Mouse (Mus musculus) C2C12 (cell line): ENCODE data around the gene Snx25. TPM values are rescaled to one million over a fixed set of nuclear protein-coding genes. Genes with fewer than 3 reads are reported as not detected.

Source experiments
- H3K27me3 ChIP-seq: one replicate; pipeline ENCODE4 v1.6.1; 2011; ENCODE audit not compliant: control insufficient read depth, insufficient read depth, insufficient read length
- H3K36me3 ChIP-seq: one replicate; pipeline ENCODE4 v1.6.1; 2011; ENCODE audit not compliant: control insufficient read depth, insufficient read depth
- H3K4me3 ChIP-seq: one replicate; pipeline ENCODE4 v1.5.1; 2011; ENCODE audit warnings: mild to moderate bottlenecking, control low read depth; ENCODE audit not compliant: poor library complexity, insufficient read depth, severe bottlenecking
- H3K79me2 ChIP-seq: one replicate; pipeline ENCODE4 v1.6.1; 2011; ENCODE audit not compliant: control insufficient read depth, insufficient read depth
- H3K79me3 ChIP-seq: one replicate; pipeline ENCODE4 v1.6.1; 2011; ENCODE audit warnings: low read depth, control low read depth
- H3ac ChIP-seq: one replicate; pipeline ENCODE3; 2011; ENCODE audit warnings: low read depth; ENCODE audit not compliant: control insufficient read depth, insufficient read length
- CEBPB ChIP-seq: IDR thresholded peaks from one replicate; pipeline ENCODE4 v1.6.1; 2011; ENCODE audit warnings: low read depth, mild to moderate bottlenecking, control low read depth, moderate library complexity
- CTCF ChIP-seq: IDR thresholded peaks from one replicate; pipeline ENCODE4 v1.5.1; 2011; ENCODE audit not compliant: control insufficient read depth, insufficient read depth, insufficient read length
- FOSL1 ChIP-seq: IDR thresholded peaks from one replicate; pipeline ENCODE4 v1.8.0; 2011; ENCODE audit warnings: mild to moderate bottlenecking, low read length; ENCODE audit not compliant: poor library complexity, insufficient read depth, severe bottlenecking
- MAX ChIP-seq: IDR thresholded peaks from one replicate; pipeline ENCODE4 v1.6.1; 2011; ENCODE audit warnings: mild to moderate bottlenecking, control low read depth
- MYOD1 ChIP-seq: IDR thresholded peaks from one replicate; pipeline ENCODE4 v1.6.1; 2011; ENCODE audit warnings: low read depth; ENCODE audit not compliant: control insufficient read depth, insufficient read length
- MYOG ChIP-seq: IDR thresholded peaks from one replicate; pipeline ENCODE4 v1.6.1; 2011; ENCODE audit not compliant: control insufficient read depth, insufficient read length; ENCODE audit errors: extremely low read depth
- USF1 ChIP-seq: IDR thresholded peaks from one replicate; pipeline ENCODE4 v1.6.1; 2011; ENCODE audit warnings: low read depth, mild to moderate bottlenecking, control low read depth, moderate library complexity
- polyA plus RNA-seq: library from polyadenylated mRNA; unstranded; fragments of >200 nt; fragmentation: generic; extraction: Trizol; gene quantifications from one replicate; pipeline ENCODE4 v1.2.1, GENCODE M21; 2012; ENCODE audit warnings: missing spikeins

Snx25 gene
- polyA plus RNA-seq, 1 experiment: 11.3 TPM

GRCm38 (mm10) chr8:46010746-46011680 is 140.9 kb downstream of the Snx25 start:
- H3K36me3 ChIP-seq: no peaks in the 10 kb centered on the region
- no peaks in the 10 kb centered on the region for H3K79me2 ChIP-seq
- no peaks in the 10 kb centered on the region for H3K27me3 ChIP-seq
- no peak overlapping the region for H3K4me3 ChIP-seq
- H3K79me3 ChIP-seq: no peaks in the 10 kb centered on the region
- no peak for TF ChIP-seq FOSL1
- TF ChIP-seq MAX: no peak
- TF ChIP-seq MYOD1: no peak
- TF ChIP-seq CEBPB: no peak
- TF ChIP-seq USF1: no peak
- TF ChIP-seq MYOG: no peak
- TF ChIP-seq CTCF: no peak
- H3ac ChIP-seq: no peak overlapping the region

GRCm38 (mm10) chr8:46010306-46010705 is 141.7 kb downstream of the Snx25 start:
- no peaks in the 10 kb centered on the region for H3K79me2 ChIP-seq
- no peaks in the 10 kb centered on the region for H3K27me3 ChIP-seq
- no peak overlapping the region for H3ac ChIP-seq
- TF ChIP-seq MAX: no peak
- H3K36me3 ChIP-seq: no peaks in the 10 kb centered on the region
- no peak overlapping the region for H3K4me3 ChIP-seq
- no peaks in the 10 kb centered on the region for H3K79me3 ChIP-seq

GRCm38 (mm10) chr8:46007050-46007672 is 144.8 kb downstream of the Snx25 start:
- no peaks in the 10 kb centered on the region for H3K36me3 ChIP-seq
- TF ChIP-seq MYOG (no peak), MYOD1 (no peak), USF1 (no peak), MAX (no peak)

GRCm38 (mm10) chr8:46005596-46005995 is 146.4 kb downstream of the Snx25 start, which contains the start of gene Ankrd37:
Ankrd37 (minus strand) TSS chr8:46005707.
- TF ChIP-seq CTCF: no peak
- TF ChIP-seq CEBPB: no peak
- TF ChIP-seq USF1: no peak
- TF ChIP-seq MYOD1: no peak
- no peak for TF ChIP-seq MAX
- no peak for TF ChIP-seq MYOG
- TF ChIP-seq FOSL1: no peak
- H3K79me2 ChIP-seq: no peaks in the 10 kb centered on the region
- no peaks in the 10 kb centered on the region for H3K36me3 ChIP-seq
- no peak within 1 kb of the TSS for H3K4me3 ChIP-seq
- H3ac ChIP-seq: no peak within 1 kb of the TSS
- no peaks in the 10 kb centered on the region for H3K27me3 ChIP-seq
- H3K79me3 ChIP-seq: no peaks in the 10 kb centered on the region

More at GRCm38 (mm10) chr8:46007050-46007672, 144.8 kb downstream of the Snx25 start:
- H3K79me3 ChIP-seq: no peaks in the 10 kb centered on the region
- H3K27me3 ChIP-seq: no peaks in the 10 kb centered on the region
- no peaks in the 10 kb centered on the region for H3K79me2 ChIP-seq
- no peak overlapping the region for H3ac ChIP-seq
- H3K4me3 ChIP-seq: no peak overlapping the region

DNA sequence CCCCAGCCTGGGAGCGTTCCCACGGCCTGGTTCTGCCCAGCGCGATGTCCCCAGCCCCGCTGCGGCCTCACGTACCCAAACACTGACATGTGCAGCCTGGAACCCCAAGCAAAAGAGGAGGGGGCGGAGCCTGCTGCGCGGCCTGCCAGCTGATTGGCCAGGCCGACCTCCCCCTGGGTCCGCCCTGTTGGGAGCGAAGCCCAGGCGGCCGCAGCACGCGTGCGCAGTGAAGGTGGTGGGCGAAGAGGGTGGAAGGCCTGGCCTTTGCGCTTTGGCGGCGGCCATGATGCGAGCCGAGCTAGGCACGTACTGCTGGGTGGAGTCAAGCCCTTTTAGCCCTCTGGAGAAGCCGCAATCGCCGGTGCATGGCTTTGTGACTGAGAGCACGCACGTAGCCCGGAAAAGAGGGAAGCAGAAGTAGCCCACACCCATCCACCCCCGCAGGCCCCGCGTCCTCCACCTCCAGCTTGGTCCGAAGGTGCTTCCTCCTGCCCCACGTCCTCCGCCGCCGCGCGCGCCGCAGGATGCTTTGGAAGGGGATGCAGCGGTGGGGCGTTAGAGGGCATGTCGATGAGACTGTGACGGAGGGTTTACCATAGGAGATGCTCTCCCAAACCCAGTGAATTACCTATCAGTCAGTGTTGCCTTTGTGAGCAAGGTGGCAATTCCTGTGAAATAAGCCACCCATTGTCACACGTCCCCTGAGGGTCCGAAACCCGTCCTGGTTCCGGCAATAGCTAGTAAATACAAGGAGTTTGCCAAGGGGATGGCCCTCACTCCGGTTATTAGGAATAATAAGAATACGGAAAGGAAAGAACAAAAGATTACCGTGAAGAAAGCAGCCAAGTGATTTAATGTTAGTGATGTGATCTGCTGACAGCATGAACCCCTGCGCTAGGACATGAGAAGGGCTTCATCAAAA is 151.9 kb downstream of the Snx25 start:
- Histone ChIP-seq H3ac (peak overlapping the region; percentile 76), H3K79me2 (no peaks in the 10 kb centered on the region), H3K79me3 (no peaks in the 10 kb centered on the region), H3K4me3 (peak overlapping the region; percentile 34), H3K36me3 (peaks cover 25% of the 10 kb centered on the region), H3K27me3 (no peaks in the 10 kb centered on the region)
- TF ChIP-seq MYOD1 (no peak), MAX (peak; percentile 83)
